Mouse (Mus musculus) retina, embryonic 14.5 days (tissue): ENCODE measurements around the gene Frmpd1.

Experiments
- DNase-seq: peaks from one replicate; pipeline ENCODE4 v3.0.0-alpha.2; 2015; ENCODE audit warnings: low spot score

The Frmpd1 gene

DNA sequence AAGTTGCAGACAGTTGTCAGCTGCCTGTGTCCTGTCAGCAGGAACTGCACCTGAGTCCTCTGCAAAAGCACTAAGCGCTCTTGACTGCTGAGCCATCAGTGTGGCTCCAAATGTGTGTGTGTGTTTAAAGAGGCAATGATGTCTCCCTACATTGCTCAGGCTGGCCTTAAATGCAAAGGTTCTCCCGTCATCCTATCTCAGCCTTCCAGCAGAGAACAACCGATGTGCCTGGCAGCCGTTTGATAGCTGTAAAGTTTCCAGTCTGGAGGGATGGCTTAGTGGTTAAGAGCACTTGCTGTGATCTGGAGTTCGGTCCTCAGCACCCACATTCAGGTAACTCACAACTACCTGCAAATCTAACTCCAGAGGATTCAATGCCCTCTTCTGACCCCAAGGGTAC lies 56.7 kb downstream of the Frmpd1 start:
- no peak for DNase-seq

DNA sequence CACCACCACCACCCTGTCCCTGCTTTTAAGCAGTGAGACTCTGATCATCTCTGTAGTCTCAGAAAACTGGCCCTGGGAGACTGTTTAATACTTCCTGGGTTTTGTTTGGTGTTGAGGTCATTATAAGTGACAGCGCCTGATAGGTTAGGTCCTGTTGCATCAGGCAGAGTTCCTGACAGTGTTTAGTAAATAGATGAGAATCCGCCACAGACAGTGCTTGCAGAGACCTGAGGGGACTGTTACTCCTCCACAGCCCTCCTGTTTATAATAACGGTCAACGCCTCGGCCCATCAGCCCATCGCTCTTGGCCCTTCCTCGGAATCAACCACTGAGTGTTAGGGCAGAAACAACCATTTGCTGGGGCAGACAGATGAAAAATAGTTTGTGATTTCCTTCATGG lies 57.5 kb downstream of the Frmpd1 start:
- DNase-seq, result no peak

DNA sequence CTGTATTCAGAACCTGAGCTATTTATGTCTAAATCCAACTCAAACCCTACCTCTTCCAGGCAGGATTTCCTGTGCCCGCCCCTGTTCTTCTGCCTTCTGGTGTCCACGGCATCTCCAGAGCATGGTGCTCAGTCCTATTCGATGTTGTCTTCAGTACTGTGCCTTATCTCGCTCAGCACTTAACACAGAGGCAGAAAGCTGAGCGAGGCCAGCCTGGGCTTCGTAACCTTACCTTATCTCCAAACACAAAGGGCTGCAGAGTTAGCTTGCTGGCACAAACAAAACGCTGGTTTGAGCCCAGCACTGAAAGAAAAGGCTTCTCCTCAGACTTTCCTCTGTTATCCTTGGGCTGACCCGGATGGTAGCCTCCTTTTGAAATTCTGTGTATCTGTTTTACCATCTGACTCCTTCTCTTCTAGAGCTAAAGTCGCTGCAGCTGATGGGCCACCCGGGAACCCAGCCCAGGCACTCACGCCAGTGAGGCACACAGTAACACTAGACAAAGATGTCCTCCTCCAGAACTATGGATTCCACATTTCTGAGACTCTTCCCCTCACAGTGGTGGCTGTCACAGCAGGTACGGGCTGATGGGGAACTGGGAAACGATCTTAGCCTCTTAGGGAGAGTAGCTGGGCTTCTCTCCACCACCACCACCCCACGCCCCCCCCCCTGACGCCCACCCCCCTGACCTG lies 58.7 kb downstream of the Frmpd1 start:
- DNase-seq, result no peak

DNA sequence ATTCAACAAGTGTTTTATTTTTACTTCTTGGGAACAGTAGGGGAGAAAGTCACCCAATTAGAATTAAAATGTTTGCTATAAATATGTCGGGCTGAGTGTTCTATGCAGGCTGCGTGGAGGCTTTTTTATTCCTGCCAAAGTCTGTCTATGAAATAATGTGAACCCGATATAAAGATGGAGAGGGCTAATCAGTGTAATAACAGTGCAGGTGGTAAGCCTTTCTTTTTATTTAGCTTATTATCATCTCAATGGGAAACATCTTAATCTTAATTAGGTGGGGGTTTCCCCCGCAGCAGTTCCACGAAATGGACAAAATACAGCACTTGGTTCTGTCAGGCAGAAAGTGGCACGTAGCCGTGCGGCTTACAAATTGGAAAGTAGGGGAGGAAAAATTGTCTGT lies 66.6 kb downstream of the Frmpd1 start:
- no peak for DNase-seq

DNA sequence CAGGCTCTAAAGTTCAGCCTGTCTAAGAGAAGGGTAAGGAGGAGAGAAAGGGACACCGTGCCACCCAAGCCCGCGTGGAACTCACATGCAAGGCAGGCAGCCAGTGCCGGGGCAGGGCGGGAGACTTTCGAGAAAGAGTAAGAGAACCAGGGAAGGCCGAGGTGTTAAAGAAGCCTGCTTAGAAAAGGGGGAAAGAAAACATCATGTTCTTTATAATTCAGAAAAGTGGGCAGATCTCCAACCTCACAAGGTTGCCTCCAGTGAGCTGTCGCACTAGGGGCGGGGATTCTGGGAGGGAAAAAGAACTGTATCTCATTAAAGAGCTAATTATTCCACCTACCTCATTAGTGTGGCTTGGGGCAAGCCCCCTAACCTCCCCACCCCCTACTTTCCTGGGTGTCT lies 68.2 kb downstream of the Frmpd1 start:
- DNase-seq, result peak; percentile 9

DNA sequence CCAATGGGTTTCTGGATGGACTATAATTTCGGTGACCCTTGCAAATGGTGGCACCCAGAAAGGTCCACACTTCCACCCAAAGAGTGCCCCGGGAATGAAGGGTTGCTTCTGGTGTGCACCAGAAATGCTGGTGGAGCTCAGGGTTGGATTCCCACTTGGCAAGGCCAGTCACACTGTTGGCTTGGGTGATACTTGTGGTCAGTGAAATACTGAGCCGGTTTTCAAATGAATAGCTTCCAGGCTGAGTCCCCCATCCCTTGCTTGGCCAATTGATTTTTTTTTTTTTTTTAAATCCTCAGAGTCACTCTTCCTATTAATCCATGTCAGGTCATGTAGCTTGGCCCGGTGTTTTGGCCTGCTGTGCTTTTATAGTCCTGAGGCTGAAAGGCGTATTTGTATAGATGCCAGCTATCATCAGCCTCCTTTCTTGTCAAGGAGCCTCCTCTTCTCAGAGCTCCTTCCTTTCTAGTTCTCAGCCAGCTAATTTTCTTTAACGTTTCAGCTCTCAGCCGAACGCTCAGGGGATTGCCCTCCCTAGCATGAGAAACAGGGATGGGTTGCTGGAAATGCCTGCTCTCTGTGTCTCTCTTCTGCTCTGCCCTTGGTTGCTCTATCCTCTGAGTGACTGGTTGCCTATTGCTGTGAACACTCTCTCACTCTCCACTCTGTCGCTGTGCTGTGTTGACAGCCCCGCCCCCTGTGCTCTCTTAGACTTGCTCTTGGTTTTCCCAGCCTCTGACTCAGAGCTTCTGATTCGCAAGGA lies 69.3 kb downstream of the Frmpd1 start:
- peak; percentile 51 for DNase-seq

DNA sequence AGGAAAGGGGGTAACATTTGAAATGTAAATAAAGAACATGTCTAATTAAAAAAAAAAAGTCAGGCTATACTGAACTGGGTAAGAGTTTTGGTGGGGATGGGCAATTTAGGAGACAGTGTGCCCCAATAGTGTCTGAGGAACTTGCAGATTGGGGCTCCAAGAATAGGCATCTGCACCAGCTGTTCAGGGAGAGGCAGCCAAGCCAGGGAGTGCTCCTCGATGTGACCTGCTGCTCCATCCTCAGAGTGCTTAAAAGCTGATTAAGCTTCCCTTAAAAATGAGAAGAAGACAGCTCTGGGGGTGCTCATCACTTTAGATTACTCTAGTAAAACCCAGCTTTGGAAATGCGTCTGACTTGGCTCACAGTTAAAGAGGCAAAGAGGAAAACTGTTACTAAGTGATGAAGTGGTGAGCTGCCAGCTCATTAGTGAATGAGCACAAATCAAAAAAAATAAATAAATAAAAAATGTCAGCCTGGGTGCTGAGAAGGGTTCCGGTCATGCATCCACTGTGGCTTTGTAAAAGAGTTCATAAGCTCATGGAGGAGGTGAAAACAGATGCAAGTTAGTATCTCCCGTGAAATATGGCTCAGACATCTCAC lies 74.7 kb downstream of the Frmpd1 start:
- DNase-seq, result peak; percentile 8

DNA sequence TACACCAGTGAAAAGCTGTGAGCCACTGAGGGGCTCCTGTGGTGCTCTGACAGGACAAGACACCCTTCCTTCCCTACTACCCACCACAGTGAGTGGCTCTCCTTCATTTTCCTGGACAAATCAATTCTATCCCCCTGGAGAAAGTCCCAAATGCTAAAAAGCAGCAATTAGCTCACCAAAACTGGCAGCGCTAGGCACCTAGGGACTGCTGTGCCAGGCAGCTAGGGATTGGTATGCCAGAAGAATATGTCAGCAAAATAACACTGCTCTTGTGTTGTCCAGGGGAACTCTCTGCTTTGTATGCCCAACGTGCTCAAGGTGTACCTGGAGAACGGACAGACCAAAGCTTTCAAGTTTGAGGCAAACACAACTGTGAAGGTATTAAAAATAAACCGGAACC lies 76.9 kb downstream of the Frmpd1 start:
- DNase-seq, result no peak

DNA sequence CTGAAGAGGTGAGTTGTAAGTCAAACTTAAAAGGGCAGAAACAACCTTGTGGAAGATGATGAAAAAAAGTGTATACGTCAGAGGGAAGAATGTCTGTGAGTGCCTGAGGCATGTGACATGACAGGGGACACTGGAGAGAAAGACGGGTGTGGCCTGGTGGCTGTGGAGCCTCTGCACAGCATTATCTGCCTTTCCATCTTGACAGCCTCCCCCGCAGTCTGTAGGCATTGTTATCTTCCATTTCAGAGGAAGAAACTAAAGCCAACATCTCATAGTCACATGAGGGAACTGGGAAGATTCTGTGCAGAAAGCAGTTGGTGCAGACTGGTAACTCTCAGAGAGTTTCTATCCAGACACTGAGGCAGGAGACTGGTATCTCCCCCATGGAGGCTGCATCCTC lies 83.2 kb downstream of the Frmpd1 start:
- DNase-seq, result no peak

DNA sequence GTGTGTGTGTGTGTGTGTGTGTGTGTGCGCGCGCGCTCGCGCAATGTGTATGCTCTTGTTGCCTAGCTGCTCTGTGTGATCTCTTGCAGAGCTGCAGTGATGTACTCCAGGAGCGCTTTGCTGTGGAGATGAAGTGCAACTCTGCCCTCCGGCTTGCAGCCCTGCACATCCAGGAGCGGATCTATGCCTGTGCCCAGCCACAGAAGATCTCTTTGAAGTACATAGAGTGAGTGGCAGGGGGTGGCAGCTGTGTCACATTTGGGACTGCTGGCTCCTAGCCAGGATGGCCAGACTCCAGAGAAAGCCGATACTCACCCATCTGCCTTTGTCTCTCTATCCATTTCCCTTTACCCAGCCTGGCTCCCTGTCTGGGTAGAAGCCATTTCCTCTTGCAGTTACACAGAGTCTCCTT lies 86.4 kb downstream of the Frmpd1 start:
- DNase-seq, result no peak

DNA sequence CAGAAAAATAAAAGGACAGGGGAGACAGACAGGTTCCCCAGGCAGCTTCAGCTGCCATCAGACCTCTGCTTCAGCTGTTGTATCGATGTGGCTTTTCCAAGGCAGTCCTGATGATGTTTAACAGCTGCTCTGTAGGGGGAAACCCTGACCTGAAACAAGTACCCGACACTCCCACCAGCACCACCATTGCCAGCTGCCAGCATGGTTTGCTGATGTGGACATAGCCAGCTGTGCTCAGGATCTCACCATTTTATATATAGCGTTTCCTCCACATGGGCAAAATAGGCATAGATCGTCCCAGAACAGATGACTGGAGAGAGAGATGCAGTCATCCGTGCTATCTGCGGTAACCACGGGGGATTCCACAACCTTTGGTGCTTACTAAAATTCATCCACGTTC lies 91.1 kb downstream of the Frmpd1 start:
- no peak for DNase-seq

DNA sequence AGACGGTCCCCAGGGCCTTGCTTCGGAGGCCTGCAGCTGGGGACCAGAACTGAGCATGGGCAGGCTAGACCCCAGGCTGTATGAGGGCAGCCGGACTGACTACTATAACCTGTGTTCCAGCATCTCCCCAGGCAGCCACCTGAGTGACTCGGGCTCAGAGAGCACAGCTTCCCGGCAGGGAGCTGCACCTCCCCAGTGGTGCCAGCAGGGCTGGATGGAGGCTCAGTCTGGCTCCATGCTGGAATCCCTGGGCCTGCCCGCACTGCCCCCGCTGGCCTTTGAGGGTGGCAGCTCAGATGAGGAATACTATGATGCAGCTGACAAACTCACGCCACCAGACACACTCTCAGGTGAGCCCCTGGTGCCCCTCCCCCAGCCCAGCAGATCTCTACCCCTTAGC lies 94.6 kb downstream of the Frmpd1 start:
- peak; percentile 18 for DNase-seq

DNA sequence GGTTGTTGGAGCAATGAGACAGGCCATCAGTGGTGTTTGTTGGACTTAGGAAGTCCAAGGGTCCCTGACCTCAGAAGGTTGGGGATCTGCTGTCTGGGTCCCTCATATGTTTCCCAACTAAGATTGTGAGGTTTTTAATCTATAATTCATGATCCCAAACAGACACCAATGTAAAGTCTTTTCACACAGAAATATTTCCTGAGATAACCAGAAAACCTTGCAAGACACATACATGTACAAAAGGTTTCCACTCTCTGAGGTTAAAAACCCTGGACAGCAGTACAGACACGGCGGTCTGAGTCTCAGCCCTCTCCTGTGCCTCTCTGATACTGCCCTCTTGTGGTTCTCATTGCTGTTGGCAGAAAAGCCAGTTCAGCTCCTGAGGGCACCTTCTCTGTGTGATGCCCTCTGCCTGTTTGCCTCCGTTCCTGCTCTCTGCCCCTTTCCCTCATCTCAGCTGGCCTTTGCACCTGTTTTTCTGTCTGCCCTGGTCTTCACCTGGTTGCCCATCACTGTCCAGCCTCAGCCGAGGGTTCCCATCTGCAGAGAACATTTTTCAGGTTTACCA lies 95.4 kb downstream of the Frmpd1 start:
- DNase-seq, result peak; percentile 89

DNA sequence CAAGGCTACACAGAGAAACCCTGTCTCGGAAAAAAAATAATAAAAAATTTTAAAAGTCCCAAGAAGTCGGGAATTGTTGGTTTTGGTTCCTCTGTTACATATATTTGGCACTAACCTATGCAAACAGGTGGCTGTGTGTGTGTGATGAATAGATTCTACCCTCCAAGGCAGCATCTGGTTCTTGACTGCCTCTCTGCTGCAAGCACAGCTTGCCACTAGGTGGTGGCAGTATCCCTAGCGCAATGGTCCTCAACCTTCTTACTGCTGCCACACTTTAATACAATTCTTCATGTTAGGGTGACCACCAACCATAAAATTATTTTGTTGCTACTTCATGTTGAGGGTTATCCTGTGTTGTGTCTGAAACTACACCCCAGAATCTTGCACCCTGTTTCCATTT lies 101.6 kb downstream of the Frmpd1 start:
- peak; percentile 40 for DNase-seq

DNA sequence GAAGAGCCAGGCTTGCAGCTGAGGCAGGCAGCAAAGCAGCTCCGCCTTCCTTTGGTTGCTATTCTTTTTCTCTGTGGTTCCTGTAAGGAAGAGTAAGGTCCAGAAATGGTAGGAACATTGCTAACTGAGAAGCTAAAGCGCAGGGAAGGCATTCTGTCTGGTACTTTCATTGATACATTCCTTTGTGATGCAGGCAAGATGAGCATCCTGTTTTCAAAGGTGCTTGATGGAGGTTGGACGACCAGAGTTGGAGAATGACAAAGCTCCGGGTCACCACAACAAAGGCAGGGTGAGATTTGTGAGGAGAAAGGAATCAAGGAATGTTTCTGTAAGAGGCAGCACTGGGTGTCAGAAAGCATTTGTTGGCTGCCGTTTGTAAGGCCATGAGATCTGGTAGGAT lies 103.2 kb downstream of the Frmpd1 start:
- DNase-seq, result no peak

DNA sequence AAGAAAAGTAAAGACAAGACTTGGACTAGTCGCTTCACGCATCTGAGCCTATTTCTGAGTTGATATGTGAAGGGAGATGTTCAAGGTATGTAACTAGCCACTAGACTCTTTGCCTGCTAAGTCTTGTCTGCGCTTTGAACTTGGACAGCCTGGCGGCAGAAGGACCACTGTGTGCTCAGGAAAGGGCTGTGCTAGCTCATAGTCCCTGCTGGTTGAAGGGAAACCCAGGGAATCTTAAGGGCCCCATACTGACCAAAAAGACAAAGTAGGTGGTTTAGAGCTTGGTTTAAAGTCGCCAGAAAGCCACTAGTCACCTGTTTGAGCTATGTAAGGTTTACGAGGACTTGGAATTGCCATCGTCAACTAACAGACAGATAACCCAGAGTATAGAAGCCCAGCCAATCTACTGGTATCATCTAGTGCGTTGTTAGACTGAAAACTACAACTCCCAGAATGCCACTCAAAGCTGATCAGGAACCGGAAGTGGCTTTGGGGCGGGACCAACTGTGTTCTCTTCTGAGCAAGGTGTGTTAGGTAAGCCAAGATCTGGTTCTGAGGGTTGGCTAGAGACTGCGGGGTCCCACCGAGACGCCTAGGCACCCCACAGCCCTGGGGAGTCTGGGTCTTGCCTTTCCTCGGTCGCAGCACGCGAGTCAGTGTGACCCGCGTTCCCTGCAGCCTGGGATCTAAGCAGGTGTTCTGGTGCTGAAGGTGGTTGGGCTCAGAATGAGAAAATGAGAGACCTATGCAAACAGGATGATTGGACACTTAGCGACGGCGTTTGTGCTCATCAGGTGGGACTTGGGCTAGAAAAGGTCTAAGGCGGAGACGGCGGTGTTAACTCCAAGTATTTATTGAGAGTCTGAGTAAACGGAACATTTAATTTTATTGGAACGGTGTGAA lies 112.2 kb downstream of the Frmpd1 start, which contains the start of gene Trmt10b:
Trmt10b (plus strand) TSS at position 466 of the 903 bp plus-strand sequence.
- DNase-seq, result peak; percentile 85

DNA sequence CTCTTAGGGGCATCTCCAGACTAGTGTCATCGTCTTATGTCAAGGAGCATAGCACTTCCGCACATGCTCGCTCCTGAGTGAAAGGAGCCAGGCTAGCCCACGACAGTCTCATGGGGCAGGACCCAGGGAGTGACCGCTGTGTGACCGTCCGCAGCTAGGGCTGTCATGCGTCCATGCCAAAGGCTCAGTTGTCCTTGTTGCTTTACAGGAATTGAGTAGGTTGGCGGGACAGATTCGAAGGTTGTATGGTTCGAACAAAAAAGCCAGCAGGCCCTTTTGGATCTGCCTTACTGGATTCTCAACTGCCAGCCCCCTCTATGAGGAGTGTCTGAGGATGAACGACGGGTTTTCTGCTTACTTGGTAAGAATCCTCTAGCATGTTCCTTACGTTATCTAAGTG lies 120.9 kb downstream of the Frmpd1 start:
- no peak for DNase-seq

DNA sequence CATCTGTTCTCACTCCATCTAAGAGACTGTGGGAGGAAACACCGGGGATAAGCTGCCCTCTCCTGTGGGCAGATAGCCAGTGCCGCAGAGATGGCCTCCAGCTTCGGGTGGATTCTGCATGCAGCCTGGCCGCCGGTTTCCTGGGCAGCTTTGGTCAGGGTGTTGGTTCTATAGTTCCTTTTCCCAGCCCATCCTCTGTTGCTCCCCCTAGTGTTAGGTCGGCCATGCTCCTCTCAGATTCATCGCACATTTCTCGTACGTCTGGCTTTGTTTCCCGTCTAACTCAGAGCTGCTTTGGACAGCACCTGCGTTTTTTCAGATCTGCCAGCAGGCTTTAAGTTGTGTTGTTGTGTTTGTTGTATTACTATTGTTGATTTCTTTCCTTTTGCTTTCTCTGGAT lies 123.4 kb downstream of the Frmpd1 start:
- peak; percentile 68 for DNase-seq

DNA sequence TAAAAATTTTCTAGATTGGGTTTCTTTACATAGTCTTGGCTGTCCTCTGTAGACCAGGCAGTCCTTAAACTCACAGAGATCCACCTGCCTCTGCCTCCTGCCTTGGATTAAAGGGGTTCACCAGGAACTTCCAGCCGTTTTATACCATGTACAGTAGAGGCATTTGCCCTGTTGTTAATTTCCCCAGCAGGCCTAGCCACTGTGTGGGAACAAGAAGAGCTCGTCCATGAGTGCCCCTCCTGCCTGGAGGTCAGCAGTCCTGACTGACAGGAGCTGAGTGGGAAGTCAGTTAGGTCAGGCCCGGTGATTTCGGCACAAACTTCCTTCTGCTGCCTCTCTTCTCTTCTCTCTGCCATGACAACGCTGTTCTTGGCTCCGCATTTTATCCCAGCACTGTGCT lies 123.9 kb downstream of the Frmpd1 start:
- DNase-seq, result no peak

DNA sequence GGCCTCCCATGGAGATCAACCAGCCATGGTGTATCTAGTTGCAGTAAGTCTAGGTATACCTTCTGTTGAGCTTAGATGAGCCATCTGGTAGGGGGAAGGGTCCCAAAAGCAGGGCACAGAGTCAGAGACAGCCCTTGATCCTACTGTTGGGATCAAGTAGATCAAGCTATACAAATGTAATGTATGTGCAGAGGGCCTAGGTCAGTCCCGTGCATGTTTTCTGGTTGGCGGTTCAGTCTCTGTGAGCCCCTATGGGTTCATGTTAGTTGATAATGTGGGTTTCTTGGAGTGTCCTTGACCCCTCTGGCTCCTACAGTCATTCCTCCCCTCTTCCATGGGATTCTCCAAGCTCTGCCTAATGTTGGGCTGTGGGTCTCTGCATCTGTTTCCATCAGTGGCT lies 126.4 kb downstream of the Frmpd1 start:
- DNase-seq, result no peak

DNA sequence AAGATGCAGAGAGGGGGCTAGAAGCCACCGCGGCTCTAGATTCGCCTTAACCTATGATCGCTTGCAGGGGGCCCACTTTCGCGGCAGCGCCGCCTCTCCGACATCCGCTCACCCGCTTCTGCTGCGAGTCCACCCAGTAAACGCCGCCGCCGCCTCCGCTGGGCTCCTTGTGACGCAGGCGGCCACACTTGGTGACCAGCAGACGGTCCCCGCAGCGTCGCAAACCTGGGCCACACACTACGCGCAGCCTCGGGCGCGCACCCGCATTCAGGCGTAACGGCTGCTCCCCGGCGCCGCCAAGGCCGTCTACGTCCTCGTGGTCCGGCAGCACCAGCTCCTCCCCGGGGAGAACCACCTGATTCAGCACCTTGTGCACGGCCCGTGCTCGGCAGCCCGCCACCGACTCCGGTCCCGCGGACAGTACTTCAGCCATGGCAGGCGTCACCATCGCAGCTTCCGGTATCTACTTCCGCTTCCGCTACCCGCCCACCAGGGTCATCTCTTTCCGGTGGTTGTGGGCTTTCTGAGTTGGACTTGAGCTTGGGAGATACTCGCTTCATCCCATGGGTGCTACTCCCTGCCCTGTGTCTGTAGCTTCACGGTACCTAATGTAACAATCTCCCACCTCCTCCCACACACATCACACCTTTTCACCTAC lies 135.6 kb downstream of the Frmpd1 start:
- peak; percentile 86 for DNase-seq
